Mouse (Mus musculus): ENCODE measurements at regions not wholly inside any gene's neighbourhood (a gene's known extent, or its start where the extent isn't known, plus 50 kb on each side); places are given as distances from the start of the nearest gene placed in this dataset.

DNA sequence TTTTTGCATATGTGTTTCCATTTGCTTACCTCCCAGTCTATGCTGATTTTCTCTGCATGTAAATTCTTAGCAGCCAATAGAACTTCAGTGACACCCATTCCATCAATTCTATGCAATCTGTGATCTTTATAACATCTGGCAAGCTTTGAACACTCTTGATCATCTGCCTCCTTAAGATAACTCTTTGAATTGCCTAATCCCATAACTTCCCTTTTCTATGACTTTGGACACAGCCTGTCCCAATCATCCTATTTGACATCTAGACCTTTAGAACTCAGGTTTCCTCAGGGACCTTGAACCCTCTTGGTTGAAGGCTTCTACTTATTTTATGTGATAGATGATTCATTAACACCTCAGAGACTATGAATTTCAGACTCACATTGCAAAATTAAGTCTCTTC lies 1022.7 kb downstream of the Gsdmc2 start:
- TF ChIP-seq GATA1 (IDR thresholded peaks at IDR 0.05; ENCODE audit: low read depth, low read length), result no peak
- TF ChIP-seq KAT2A (conservative IDR thresholded peaks at IDR 0.05; ENCODE audit: low read depth, low read length), result no peak
- 0 out of 4 replicates have a peak, but pooled peaks have one; percentile 15 to 22 for TF ChIP-seq EP300 (IDR thresholded peaks at IDR 0.05; ENCODE audit: low read depth in 1 of 2, low read length in 2 of 2)
- TF ChIP-seq ELF1 (IDR thresholded peaks at IDR 0.05; ENCODE audit: low read depth, low read length), result no peak
- no peak for TF ChIP-seq CTCF (IDR thresholded peaks at IDR 0.05 in 2 of 3, conservative IDR thresholded peaks at IDR 0.05 in 1 of 3; ENCODE audit: control insufficient read depth in 1 of 3, insufficient read depth in 1 of 3, low read depth in 2 of 3, low read length in 3 of 3, poor library complexity in 1 of 3, severe bottlenecking in 1 of 3)
- TF ChIP-seq POLR2A (IDR thresholded peaks at IDR 0.05; ENCODE audit: control insufficient read depth in 1 of 2, insufficient read depth in 1 of 2, low read depth in 1 of 2, low read length in 2 of 2, poor library complexity in 1 of 2), result no peak
- TF ChIP-seq NRF1 (IDR thresholded peaks at IDR 0.05; ENCODE audit: insufficient read depth, low read depth, low read length, poor library complexity, severe bottlenecking), result no peak
- no peak for TF ChIP-seq BHLHE40 (IDR thresholded peaks at IDR 0.05; ENCODE audit: borderline replicate concordance, low read depth, low read length)
- no peak for TF ChIP-seq USF2 (IDR thresholded peaks at IDR 0.05; ENCODE audit: borderline replicate concordance in 1 of 2, insufficient read depth in 1 of 2, low read depth in 1 of 2, low read length in 2 of 2)
- no peak for TF ChIP-seq ETS1 (IDR thresholded peaks at IDR 0.05; ENCODE audit: low read depth, low read length)
- no peak for TF ChIP-seq ZMIZ1 (IDR thresholded peaks at IDR 0.05; ENCODE audit: low read depth, low read length)
